ENCODE assay signal across 17 mouse cellular contexts in genomic region chr3:126923575-126924382, GRCm38 (mm10).
DNase-seq lines count a peak whose midpoint lies in the region; ATAC-seq and TF ChIP-seq lines count a peak whose summit lies in the region.
"Had no signal": no experiment of that assay in that cellular context is flagged by ENCODE, and none has a peak within 500 bp of the region (broad histone marks: within the 10 kb centered on the region; RNA-seq: fewer than 3 reads in every experiment).

No protein-coding gene starts in this region.

- no peak overlapping the region for H3K27ac ChIP-seq in CH12.LX (ENCODE audit: insufficient read depth, low read depth)
- H3K27ac ChIP-seq: embryonic facial prominence, embryonic 13.5 days; heart, adult 2 months; heart, embryonic 15.5 days; layer of hippocampus, adult 2 months had no signal

- peaks cover 0 to 7% of the 10 kb centered on the region in 2 experiments for H3K36me3 ChIP-seq in CH12.LX (replicated peaks in 1 of 2; ENCODE audit: control insufficient read depth in 1 of 2, insufficient read depth in 1 of 2, low read length in 1 of 2)
- H3K36me3 ChIP-seq in megakaryocyte, embryonic 14.5 days (replicated peaks; ENCODE audit: low read length) = no peaks in the 10 kb centered on the region

- no peak for TF ChIP-seq POLR2A in CH12.LX (IDR thresholded peaks at IDR 0.05; ENCODE audit: low read depth, low read length)

- in situ Hi-C loops in CH12.LX (cut with MboI; ENCODE audit: low pct_ligation_motif_present, low pct_unique_long_range_greater_than_20kb, low sequenced_read_pairs) (no loop called here), Patski (cut with MboI; ENCODE audit: low pct_unique_long_range_greater_than_20kb) (no loop called here)

- CTCF ChIA-PET in Patski (lab: Charles Lee) = interaction anchor here (0.8 to 1.5 kb wide), 4 partner anchors 9 to 152 kb away, joined by 3 to 5 read pairs (median 4); no protein-coding TSS in a partner anchor

- H3K9me3 ChIP-seq in CH12.LX (replicated peaks; ENCODE audit: low read length) = no peaks in the 10 kb centered on the region
- H3K9me3 ChIP-seq in megakaryocyte, embryonic 14.5 days = peaks cover 6% of the 10 kb centered on the region
- H3K9me3 ChIP-seq: embryonic facial prominence, embryonic 13.5 days; heart, embryonic 15.5 days had no signal

- no peak for TF ChIP-seq RAD21 in CH12.LX (IDR thresholded peaks at IDR 0.05; ENCODE audit: low read depth, low read length)

- H3K27me3 ChIP-seq in CH12.LX (replicated peaks) (no peaks in the 10 kb centered on the region), Patski (no peaks in the 10 kb centered on the region)
- H3K27me3 ChIP-seq in megakaryocyte, embryonic 14.5 days (replicated peaks) = no peaks in the 10 kb centered on the region
- H3K27me3 ChIP-seq: embryonic facial prominence, embryonic 13.5 days; heart, embryonic 15.5 days had no signal

- ATAC-seq in Patski = peak; percentile 63
- ATAC-seq: midbrain, embryonic 16.5 days had no signal

- POLR2A ChIA-PET in Patski (lab: Charles Lee) = no interaction called here

- peak; percentile 3 for DNase-seq in layer of hippocampus, adult 11-12 months (ENCODE audit: low spot score)
- no peak for DNase-seq in layer of hippocampus, adult 8-10 months (ENCODE audit: low spot score in 2 of 2)
- DNase-seq in CH12.LX (ENCODE audit: extremely low read depth) (no peak), Patski (ENCODE audit: low read depth, low spot score) (no peak)
- DNase-seq in cerebellum, adult 9-10 months = no peak
- no peak for DNase-seq in right cerebral cortex, postnatal 4 days
- no peak for DNase-seq in ovary, postnatal 36 days (ENCODE audit: low spot score)
- DNase-seq: cerebellum, adult 11-12 months; heart, adult 2 months; kidney, adult 9 months; lung, adult 18-20 months; right cerebral cortex, postnatal 14 days had no signal

- no peak overlapping the region for H3K4me3 ChIP-seq in CH12.LX (replicated peaks in 1 of 3; ENCODE audit: low read depth in 2 of 3, low read length in 2 of 3, poor library complexity in 1 of 3)
- peak overlapping the region; percentile 40 for H3K4me3 ChIP-seq in megakaryocyte, embryonic 14.5 days (replicated peaks)
- H3K4me3 ChIP-seq: embryonic facial prominence, embryonic 13.5 days; heart, adult 2 months; heart, embryonic 15.5 days; layer of hippocampus, adult 2 months had no signal

- no peak for TF ChIP-seq CTCF in CH12.LX (conservative IDR thresholded peaks at IDR 0.05 in 1 of 2, IDR thresholded peaks at IDR 0.05 in 1 of 2; ENCODE audit: low read depth in 2 of 2, low read length in 2 of 2)
- TF ChIP-seq CTCF in Patski (IDR thresholded peaks at IDR 0.05) = no peak

- no peak for TF ChIP-seq EP300 in CH12.LX (IDR thresholded peaks at IDR 0.05; ENCODE audit: low read length)

- H3K79me2 ChIP-seq in CH12.LX (replicated peaks; ENCODE audit: control insufficient read depth, extremely low read depth, insufficient read depth, poor library complexity, severe bottlenecking) = no peaks in the 10 kb centered on the region

- H3K4me1 ChIP-seq in CH12.LX (ENCODE audit: control insufficient read depth in 1 of 2, insufficient read depth in 2 of 2) = peaks cover 6 to 13% of the 10 kb centered on the region in 2 experiments
- 0 out of 2 replicates have a peak, but pooled peaks cover 3% of the 10 kb centered on the region for H3K4me1 ChIP-seq in megakaryocyte, embryonic 14.5 days
- H3K4me1 ChIP-seq: heart, embryonic 15.5 days had no signal

- dilution Hi-C loops in CH12.LX (cut with MboI; ENCODE audit: extremely low pct_ligation_motif_present, extremely low pct_unique_long_range_greater_than_20kb, low sequenced_read_pairs) = no loop called here

- H3K9ac ChIP-seq in CH12.LX (ENCODE audit: insufficient read depth, low read depth) = no peak overlapping the region
- H3K9ac ChIP-seq: embryonic facial prominence, embryonic 13.5 days; heart, embryonic 15.5 days had no signal

- H3K4me2 ChIP-seq in CH12.LX (ENCODE audit: insufficient read depth, low read depth, poor library complexity, severe bottlenecking) = peak overlapping the region; percentile 71
- H3K4me2 ChIP-seq: embryonic facial prominence, embryonic 13.5 days; heart, embryonic 15.5 days had no signal

TF ChIP-seq in CH12.LX, 34 proteins besides CTCF, POLR2A, EP300 and RAD21:
- TF ChIP-seq ZC3H11A (IDR thresholded peaks at IDR 0.05; ENCODE audit: low read depth, low read length) = no peak
- TF ChIP-seq JUN (IDR thresholded peaks at IDR 0.05; ENCODE audit: insufficient read depth, low read depth, low read length) = no peak
- no peak for TF ChIP-seq E2F4 (IDR thresholded peaks at IDR 0.05; ENCODE audit: insufficient replicate concordance, low read depth, low read length)
- 0 out of 2 replicates have a peak, but pooled peaks have one; percentile 23 for TF ChIP-seq ZNF384 (IDR thresholded peaks at IDR 0.05; ENCODE audit: low read depth, low read length)
